Mouse (Mus musculus): ENCODE measurements at regions not wholly inside any gene's neighbourhood (a gene's known extent, or its start where the extent isn't known, plus 50 kb on each side); places are given as distances from the start of the nearest gene placed in this dataset.

DNA sequence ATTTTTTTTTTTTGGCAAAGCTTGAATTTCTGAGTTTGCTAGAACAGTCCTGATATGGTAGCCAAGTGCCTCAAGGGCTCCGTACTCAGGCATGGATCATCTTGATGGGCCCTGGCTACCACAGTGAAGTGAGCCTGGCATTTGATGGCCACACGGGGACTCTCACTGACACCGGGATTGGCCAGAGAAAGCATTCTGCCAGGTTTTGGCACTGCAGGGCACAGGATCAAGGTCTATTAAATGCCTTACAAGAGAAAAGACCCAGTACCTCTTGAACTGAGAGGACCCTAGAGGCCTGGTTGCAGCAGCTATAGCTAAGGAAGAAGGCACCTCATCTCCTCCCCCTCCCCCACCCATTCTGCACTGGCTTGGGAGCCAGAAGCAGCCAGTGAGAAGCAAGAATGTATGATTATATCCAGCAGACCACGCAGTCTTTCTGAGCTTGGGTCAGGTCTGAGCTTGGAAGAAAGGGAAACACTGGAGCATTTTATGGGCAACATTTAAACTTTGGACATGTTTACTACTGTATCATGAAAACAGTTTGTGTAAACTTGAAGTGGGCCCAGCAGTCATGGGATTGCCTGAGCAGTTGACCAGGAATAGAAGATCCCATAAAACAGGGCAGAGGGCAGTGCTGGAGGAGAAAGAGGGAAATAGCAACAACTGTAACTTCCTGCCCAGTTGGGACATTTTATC is 97.1 kb upstream of the Armc2 start:
- TF ChIP-seq POLR2A (IDR thresholded peaks at IDR 0.05; ENCODE audit: insufficient read length, low read depth) (no peak), USF1 (IDR thresholded peaks at IDR 0.05; ENCODE audit: low read depth) (no peak), MYOD1 (IDR thresholded peaks at IDR 0.05; ENCODE audit: control insufficient read depth in 1 of 3, insufficient read length in 2 of 3, low read depth in 2 of 3) (no peak), MAX (IDR thresholded peaks at IDR 0.05; ENCODE audit: low read depth) (no peak), E2F4 (IDR thresholded peaks at IDR 0.05; ENCODE audit: insufficient read depth) (no peak), POLR2AphosphoS2 (IDR thresholded peaks at IDR 0.05; ENCODE audit: insufficient read length, low read depth) (no peak), CEBPB (IDR thresholded peaks at IDR 0.05; ENCODE audit: insufficient read depth, poor library complexity, severe bottlenecking) (no peak), MYOG (IDR thresholded peaks at IDR 0.05; ENCODE audit: control insufficient read depth in 1 of 3, insufficient read depth in 1 of 3, insufficient read length in 2 of 3, low read depth in 2 of 3) (no peak)
